Mouse (Mus musculus) liver, embryonic 14.5 days (tissue): ENCODE data around the gene Sgms1. TPM values are rescaled to one million over a fixed set of nuclear protein-coding genes. Genes with fewer than 3 reads are reported as not detected.

Source experiments
- ATAC-seq: fragments of 200-750 bp; cut with Nextera tagmentation; 2 replicates; pipeline ENCODE4 v1.8.0; 2017; ENCODE audit warnings: moderate number of reproducible peaks, mild to moderate bottlenecking, moderate library complexity; ENCODE audit not compliant: insufficient read depth
- DNase-seq, 3 experiments: peaks; one replicate each; pipeline ENCODE4 v3.0.0-alpha.2; 2012 to 2013; ENCODE audit warnings: low read depth in 3 of 3, low spot score in 3 of 3
- H3K27ac ChIP-seq: fragments of 300-500 bp; sonication (generic); 2 replicates; pipeline ENCODE4 v1.5.1; 2014; ENCODE audit warnings: moderate library complexity, mild to moderate bottlenecking, control low read depth, inconsistent platforms
- H3K27me3 ChIP-seq: fragments of 300-500 bp; sonication (generic); 2 replicates; pipeline ENCODE4 v1.6.1; 2014; ENCODE audit warnings: mild to moderate bottlenecking, low read length, moderate library complexity; ENCODE audit not compliant: control insufficient read depth, insufficient read depth
- H3K36me3 ChIP-seq: fragments of 300-500 bp; sonication (generic); replicated peaks from 2 replicates; pipeline ENCODE4 v1.6.1; 2014; ENCODE audit warnings: low read depth; ENCODE audit not compliant: control insufficient read depth, insufficient read depth
- H3K4me1 ChIP-seq, 2 experiments: fragments of 200-500 bp in 1 of 2; fragments of 300-500 bp in 1 of 2; sonication (generic) in 1 of 2; replicated peaks; 2 replicates each; pipeline ENCODE4 v1.6.1; 2012 to 2014; ENCODE audit warnings: antibody characterized with exemption in 1 of 2, inconsistent platforms in 1 of 2, low read length in 1 of 2; ENCODE audit not compliant: control insufficient read depth in 2 of 2, insufficient read depth in 2 of 2
- H3K4me2 ChIP-seq: fragments of 300-500 bp; sonication (generic); 2 replicates; pipeline ENCODE4 v1.6.1; 2014; ENCODE audit warnings: low read depth, mild to moderate bottlenecking, control low read depth, moderate library complexity
- H3K4me3 ChIP-seq, 2 experiments: fragments of 200-500 bp in 1 of 2; fragments of 300-500 bp in 1 of 2; sonication (generic) in 1 of 2; 2 replicates each; pipeline ENCODE4 v1.5.1; 2012 to 2014; ENCODE audit warnings: low read depth in 2 of 2, low read length in 2 of 2, mild to moderate bottlenecking in 2 of 2, control low read depth in 1 of 2, inconsistent platforms in 1 of 2, moderate library complexity in 1 of 2; ENCODE audit not compliant: insufficient read depth in 1 of 2
- H3K9ac ChIP-seq: fragments of 300-500 bp; sonication (generic); replicated peaks from 2 replicates; pipeline ENCODE4 v1.6.1; 2014; ENCODE audit warnings: mild to moderate bottlenecking, control low read depth, moderate library complexity
- H3K9me3 ChIP-seq: fragments of 300-500 bp; sonication (generic); 2 replicates; pipeline ENCODE4 v1.6.1; 2016; ENCODE audit warnings: low read length, mixed read lengths; ENCODE audit not compliant: control insufficient read depth
- CTCF ChIP-seq: IDR thresholded peaks from 2 replicates; pipeline ENCODE4 v1.5.1; 2016; ENCODE audit warnings: antibody characterized with exemption, low read depth, control low read depth
- EP300 ChIP-seq: IDR thresholded peaks from 2 replicates; pipeline ENCODE4 v1.6.1; 2016; ENCODE audit warnings: antibody characterized with exemption, low read depth
- WGBS: fragments of 180-500 bp; shearing (Covaris S2); extraction: QIAGEN DNeasy Blood & Tissue Kit; methylation state at CpG from one replicate; pipeline ENCODE4 v1.1.7; 2014; ENCODE audit not compliant: insufficient replicate concordance; 5-methylcytosine and 5-hydroxymethylcytosine counted together
- polyA plus RNA-seq, 2 experiments: library from polyadenylated mRNA; depleted of rRNA in 1 of 2; stranded (reverse) in 1 of 2; unstranded in 1 of 2; fragments of >200 nt; fragmentation: Nextera tagmentation in 1 of 2; extraction: Ambion mirVana in 1 of 2; gene quantifications; 2 replicates each; pipeline versions ENCODE4 v1.2.1 to v1.2.3; 2012 to 2014

Gene Sgms1
- polyA plus RNA-seq, 2 experiments = 17.3 to 19.2 TPM

GRCm38 (mm10) chr19:32276263-32276662 is 113.3 kb downstream of the Sgms1 start:
- DNase-seq (no peak), ATAC-seq (no peak)
- H3K4me3 ChIP-seq = no peak overlapping the region
- no peaks in the 10 kb centered on the region for H3K9me3 ChIP-seq
- TF ChIP-seq CTCF (no peak), EP300 (no peak)
- peaks cover 35 to 71% of the 10 kb centered on the region in 2 experiments for H3K4me1 ChIP-seq
- no peak overlapping the region for H3K27ac ChIP-seq
- H3K9ac ChIP-seq = no peak overlapping the region
- H3K4me2 ChIP-seq = no peak overlapping the region
- 76% methylated on average over 5 of the region's 5 CpGs for WGBS
- H3K27me3 ChIP-seq = no peaks in the 10 kb centered on the region
- H3K36me3 ChIP-seq = no peaks in the 10 kb centered on the region

- Histone ChIP-seq H3K27ac (peak overlapping the region; percentile 10; the same call in 1 of the 2 replicates), H3K36me3 (no peaks in the 10 kb centered on the region), H3K4me3 (no peak overlapping the region), H3K9me3 (no peaks in the 10 kb centered on the region), H3K27me3 (no peaks in the 10 kb centered on the region), H3K4me1 (peaks cover 40 to 74% of the 10 kb centered on the region in 2 experiments), H3K4me2 (no peak overlapping the region), H3K9ac (peak overlapping the region; percentile 24; the same call in 1 of the 2 replicates)
- DNase-seq = no peak
- TF ChIP-seq CTCF = no peak
- WGBS = 41% methylated on average over 14 of the region's 14 CpGs
- no peak for ATAC-seq
Measured at GRCm38 (mm10) chr19:32275068-32275925, 114.2 kb downstream of the Sgms1 start.

- DNase-seq = no peak
- H3K9ac ChIP-seq = no peak overlapping the region
- H3K4me2 ChIP-seq = no peak overlapping the region
- ATAC-seq = no peak
- H3K9me3 ChIP-seq = no peaks in the 10 kb centered on the region
- no peaks in the 10 kb centered on the region for H3K27me3 ChIP-seq
- H3K4me1 ChIP-seq = peaks cover 40 to 75% of the 10 kb centered on the region in 2 experiments
- no peak overlapping the region for H3K4me3 ChIP-seq
- no peak overlapping the region for H3K27ac ChIP-seq
- no peak for TF ChIP-seq CTCF
- TF ChIP-seq EP300 = no peak
- 64% methylated on average over 2 of the region's 2 CpGs for WGBS
- H3K36me3 ChIP-seq = no peaks in the 10 kb centered on the region
Measured at GRCm38 (mm10) chr19:32274145-32274544, 115.4 kb downstream of the Sgms1 start.

GRCm38 (mm10) chr19:32273714-32274113 is 115.8 kb downstream of the Sgms1 start:
- no peaks in the 10 kb centered on the region for H3K27me3 ChIP-seq
- TF ChIP-seq EP300 (no peak), CTCF (no peak)
- H3K4me1 ChIP-seq = peaks cover 40 to 75% of the 10 kb centered on the region in 2 experiments
- no peak overlapping the region for H3K4me2 ChIP-seq
- DNase-seq (no peak), ATAC-seq (no peak)
- no peak overlapping the region for H3K4me3 ChIP-seq
- 68% methylated on average over 3 of the region's 3 CpGs for WGBS
- H3K27ac ChIP-seq = peak overlapping the region; percentile 4; the same call in 1 of the 2 replicates
- no peaks in the 10 kb centered on the region for H3K9me3 ChIP-seq
- no peaks in the 10 kb centered on the region for H3K36me3 ChIP-seq
- no peak overlapping the region for H3K9ac ChIP-seq

GRCm38 (mm10) chr19:32272475-32273260 is 116.8 kb downstream of the Sgms1 start:
- Histone ChIP-seq H3K9ac (peak overlapping the region; percentile 77), H3K27ac (peak overlapping the region; percentile 96), H3K9me3 (no peaks in the 10 kb centered on the region), H3K4me3 (peak overlapping the region; percentile 5 to 47), H3K36me3 (no peaks in the 10 kb centered on the region), H3K27me3 (no peaks in the 10 kb centered on the region), H3K4me2 (peak overlapping the region; percentile 82), H3K4me1 (peaks cover 36 to 72% of the 10 kb centered on the region in 2 experiments)
- WGBS = 19% methylated on average over 6 of the region's 6 CpGs
- TF ChIP-seq CTCF (no peak), EP300 (peak; percentile 98)
- DNase-seq (peak; percentile 90 to 91 (median 91)), ATAC-seq (peak; percentile 96)
